Mouse (Mus musculus) embryonic fibroblast, embryonic 13.5 days (primary cell): ENCODE results near the gene Lrrc56.

Source experiments
- CTCF ChIP-seq: IDR thresholded peaks from 2 replicates; pipeline ENCODE4 v1.5.1; 2011; ENCODE audit warnings: mild to moderate bottlenecking, control low read depth, low read length, moderate library complexity, borderline replicate concordance; ENCODE audit not compliant: insufficient read depth
- POLR2A ChIP-seq: IDR thresholded peaks from 2 replicates; pipeline ENCODE4 v1.6.1; 2011; ENCODE audit warnings: low read depth, mild to moderate bottlenecking, control low read depth, low read length, moderate library complexity

GRCm38 (mm10) chr7:141188733-141189132 is 5.2 kb upstream of the Lrrc56 start:
- TF ChIP-seq CTCF (no peak), POLR2A (no peak; the same call in 1 of the 2 replicates)
